In genomic region chr2:14929866-14930265, GRCm38 (mm10) we compare ENCODE assay signal across 28 mouse cellular contexts.
DNase-seq lines count a peak whose midpoint lies in the region; ATAC-seq and TF ChIP-seq lines count a peak whose summit lies in the region.
"Had no signal": no experiment of that assay in that cellular context is flagged by ENCODE, and none has a peak within 500 bp of the region (broad histone marks: within the 10 kb centered on the region; RNA-seq: fewer than 3 reads in every experiment).

No protein-coding gene starts in this region.

- peak overlapping the region; percentile 5; the same call in 1 of the 2 replicates for H3K4me2 ChIP-seq in heart, embryonic 13.5 days
- H3K4me2 ChIP-seq in heart, embryonic 16.5 days (ENCODE audit: low read depth, low read length), result no peak overlapping the region
- no peak overlapping the region for H3K4me2 ChIP-seq in forebrain, embryonic 11.5 days (ENCODE audit: low read depth, low read length, severe bottlenecking)
- H3K4me2 ChIP-seq: forebrain, embryonic 13.5 days; hindbrain, embryonic 15.5 days; kidney, embryonic 15.5 days; limb, embryonic 13.5 days; liver, embryonic 11.5 days; midbrain, embryonic 11.5 days; neural tube, embryonic 13.5 days had no signal

- H3K27me3 ChIP-seq in heart, embryonic 13.5 days (replicated peaks), result no peaks in the 10 kb centered on the region
- no peaks in the 10 kb centered on the region for H3K27me3 ChIP-seq in heart, embryonic 16.5 days (ENCODE audit: control insufficient read depth, insufficient read depth, low read length)
- no peaks in the 10 kb centered on the region for H3K27me3 ChIP-seq in forebrain, embryonic 11.5 days (ENCODE audit: control insufficient read depth, insufficient read depth, low read length)
- H3K27me3 ChIP-seq: forebrain, embryonic 13.5 days; hindbrain, embryonic 15.5 days; kidney, embryonic 15.5 days; limb, embryonic 13.5 days; neural tube, embryonic 13.5 days had no signal

- no peak for TF ChIP-seq POLR2A in lung, adult 2 months (IDR thresholded peaks at IDR 0.05; ENCODE audit: borderline replicate concordance, extremely low read depth, low read depth, low read length)

- peak; percentile 42; the same call in 1 of the 2 replicates for ATAC-seq in heart, embryonic 13.5 days (ENCODE audit: extremely low read depth, insufficient number of reproducible peaks, low FRiP score, low TSS enrichment)
- peak; percentile 93 for ATAC-seq in heart, embryonic 16.5 days (replicated peaks; ENCODE audit: extremely low read depth, insufficient read depth, low FRiP score)
- no peak for ATAC-seq in forebrain, embryonic 11.5 days (replicated peaks; ENCODE audit: low FRiP score)
- ATAC-seq: forebrain, embryonic 13.5 days had no signal

- peak overlapping the region; percentile 42; the same call in 1 of the 2 replicates for H3K27ac ChIP-seq in heart, embryonic 13.5 days (replicated peaks)
- H3K27ac ChIP-seq in heart, embryonic 16.5 days (ENCODE audit: low read length), result peak overlapping the region; percentile 71
- no peak overlapping the region for H3K27ac ChIP-seq in forebrain, embryonic 11.5 days (ENCODE audit: low read depth, low read length)
- H3K27ac ChIP-seq: forebrain, embryonic 13.5 days; gastrocnemius, adult 2 months; hindbrain, embryonic 10.5 days; hindbrain, embryonic 15.5 days; kidney, embryonic 15.5 days; limb, embryonic 13.5 days; neural tube, embryonic 13.5 days; stomach, postnatal 0 days had no signal

- WGBS in lung, adult 2 months, result 51% methylated on average over 3 of the region's 3 CpGs
- 37% methylated on average over 3 of the region's 3 CpGs for WGBS in heart, embryonic 13.5 days
- WGBS in heart, embryonic 16.5 days, result 30% methylated on average over 3 of the region's 3 CpGs
- 93% methylated on average over 3 of the region's 3 CpGs for WGBS in forebrain, embryonic 11.5 days

- H3K9ac ChIP-seq in heart, embryonic 13.5 days, result no peak overlapping the region
- H3K9ac ChIP-seq in heart, embryonic 16.5 days (ENCODE audit: low read length), result no peak overlapping the region
- no peak overlapping the region for H3K9ac ChIP-seq in forebrain, embryonic 11.5 days (ENCODE audit: low read length)
- H3K9ac ChIP-seq: forebrain, embryonic 13.5 days; hindbrain, embryonic 15.5 days; kidney, embryonic 15.5 days; limb, embryonic 13.5 days; neural tube, embryonic 13.5 days had no signal

- 0 out of 2 replicates have a peak, but pooled peaks cover 2% of the 10 kb centered on the region for H3K36me3 ChIP-seq in heart, embryonic 13.5 days
- no peaks in the 10 kb centered on the region for H3K36me3 ChIP-seq in heart, embryonic 16.5 days (ENCODE audit: control insufficient read depth, insufficient read depth)
- H3K36me3 ChIP-seq in forebrain, embryonic 11.5 days (ENCODE audit: control insufficient read depth, insufficient read depth, low read length), result no peaks in the 10 kb centered on the region
- H3K36me3 ChIP-seq: hindbrain, embryonic 10.5 days; hindbrain, embryonic 15.5 days; kidney, embryonic 15.5 days; limb, embryonic 13.5 days; neural tube, embryonic 13.5 days had no signal

- H3K9me3 ChIP-seq in heart, embryonic 13.5 days, result no peaks in the 10 kb centered on the region
- H3K9me3 ChIP-seq in heart, embryonic 16.5 days (replicated peaks; ENCODE audit: control insufficient read depth, low read length), result no peaks in the 10 kb centered on the region
- no peaks in the 10 kb centered on the region for H3K9me3 ChIP-seq in forebrain, embryonic 11.5 days (ENCODE audit: control insufficient read depth, low read length)
- H3K9me3 ChIP-seq: forebrain, embryonic 13.5 days; hindbrain, embryonic 10.5 days; hindbrain, embryonic 15.5 days; kidney, embryonic 15.5 days; limb, embryonic 13.5 days; neural tube, embryonic 13.5 days had no signal

- no peaks in the 10 kb centered on the region; the same call in 1 of the 2 replicates for H3K4me1 ChIP-seq in lung, adult 2 months (ENCODE audit: control insufficient read depth, insufficient read depth, low read length)
- H3K4me1 ChIP-seq in heart, embryonic 13.5 days, result peaks cover 57% of the 10 kb centered on the region
- peaks cover 17% of the 10 kb centered on the region for H3K4me1 ChIP-seq in heart, embryonic 16.5 days (ENCODE audit: control insufficient read depth, insufficient read depth, low read length)
- no peaks in the 10 kb centered on the region for H3K4me1 ChIP-seq in forebrain, embryonic 11.5 days (replicated peaks; ENCODE audit: control insufficient read depth, insufficient read depth, low read length)
- H3K4me1 ChIP-seq: forebrain, embryonic 13.5 days; hindbrain, embryonic 10.5 days; hindbrain, embryonic 15.5 days; kidney, embryonic 15.5 days; limb, embryonic 13.5 days; neural tube, embryonic 13.5 days had no signal

- no peak overlapping the region for H3K4me3 ChIP-seq in lung, adult 2 months (replicated peaks; ENCODE audit: extremely low read depth, low read depth, low read length)
- no peak overlapping the region for H3K4me3 ChIP-seq in heart, embryonic 13.5 days
- H3K4me3 ChIP-seq in heart, embryonic 16.5 days (ENCODE audit: low read length), result no peak overlapping the region
- H3K4me3 ChIP-seq in forebrain, embryonic 11.5 days (ENCODE audit: low read depth, low read length), result no peak overlapping the region
- H3K4me3 ChIP-seq: erythroblast, embryonic 14.5 days; forebrain, embryonic 13.5 days; gastrocnemius, adult 2 months; hindbrain, embryonic 10.5 days; hindbrain, embryonic 15.5 days; kidney, embryonic 15.5 days; limb, embryonic 13.5 days; neural tube, embryonic 13.5 days had no signal

- DNase-seq in lung, postnatal 14 days, result peak; percentile 14
- DNase-seq in lung, adult 2 months, result no peak
- peak; percentile 31 for DNase-seq in heart, postnatal 4 days
- DNase-seq in forebrain, embryonic 11.5 days (ENCODE audit: low spot score), result no peak
- DNase-seq in frontal cortex, postnatal 36 days (ENCODE audit: low spot score in 2 of 2), result no peak
- DNase-seq: adrenal gland, postnatal 36 days; B cell, adult 2 months; cerebellum, adult 18-20 months; cerebellum, postnatal 14 days; gastrocnemius, adult 2 months; gastrocnemius, postnatal 36 days; kidney, adult 18-20 months; kidney, postnatal 25 days; right cerebral cortex, postnatal 4 days; thymus, adult 18-20 months; thymus, postnatal 25 days had no signal

- no peak for TF ChIP-seq CTCF in lung, adult 2 months (IDR thresholded peaks at IDR 0.05; ENCODE audit: insufficient read depth, low read length)

Comparison
In these comparisons a context has a peak if more than half of its experiments do, and no peak if none do; other contexts are left out.
1. DNase-seq: peak in lung, postnatal 14 days (single experiment) and heart, postnatal 4 days (single experiment); none in lung, adult 2 months (single experiment), forebrain, embryonic 11.5 days (single experiment) and frontal cortex, postnatal 36 days (0 of 2).